Mouse (Mus musculus): ENCODE data around the gene Clnk.

DNA sequence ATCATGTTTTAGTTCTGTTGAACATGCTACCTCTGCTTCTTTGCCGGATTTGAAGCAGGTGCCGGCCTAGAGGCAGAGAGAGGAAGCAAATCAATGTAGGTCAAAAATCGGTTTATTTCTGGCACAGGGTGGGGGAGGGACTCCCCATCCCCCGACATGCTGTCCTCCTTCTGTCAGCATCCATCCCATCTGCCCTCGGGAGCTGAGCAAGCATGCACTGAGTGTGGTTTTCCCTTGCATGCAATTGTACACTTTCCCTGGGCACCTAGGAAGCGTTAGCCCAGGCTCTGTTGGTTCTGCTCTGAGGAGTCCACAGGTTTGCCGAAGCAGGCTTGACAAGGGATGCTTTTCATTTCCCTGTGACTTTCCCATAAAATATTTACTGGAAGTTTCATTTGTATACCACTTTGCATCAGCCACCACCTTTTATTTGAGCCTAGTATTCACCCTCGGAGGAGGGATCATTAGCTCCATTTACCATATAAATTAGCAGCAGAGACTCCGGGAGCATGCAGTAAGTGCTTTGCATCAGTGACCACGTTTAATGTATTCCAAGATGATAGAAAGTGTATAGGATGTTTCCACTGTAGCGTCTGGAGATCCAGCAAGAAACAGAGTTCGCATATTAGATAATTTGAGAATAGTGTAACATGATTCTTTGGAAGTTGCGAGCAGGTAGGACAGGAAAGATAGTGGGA, 14.2 kb downstream of the Clnk start:
- no peak for TF ChIP-seq POLR2A (IDR thresholded peaks at IDR 0.05; ENCODE audit: low read depth, low read length)
- no peak for TF ChIP-seq CTCF (IDR thresholded peaks at IDR 0.05; ENCODE audit: borderline replicate concordance, insufficient read depth, low read length)

Measured in embryonic fibroblast, embryonic 13.5 days (primary cell).